Mouse (Mus musculus): ENCODE results near the gene BC051142. TPM values are rescaled to one million over a fixed set of nuclear protein-coding genes. Genes with fewer than 3 reads are reported as not detected.

BC051142 gene
- polyA plus RNA-seq, 1 experiment: 8.7 TPM

DNA sequence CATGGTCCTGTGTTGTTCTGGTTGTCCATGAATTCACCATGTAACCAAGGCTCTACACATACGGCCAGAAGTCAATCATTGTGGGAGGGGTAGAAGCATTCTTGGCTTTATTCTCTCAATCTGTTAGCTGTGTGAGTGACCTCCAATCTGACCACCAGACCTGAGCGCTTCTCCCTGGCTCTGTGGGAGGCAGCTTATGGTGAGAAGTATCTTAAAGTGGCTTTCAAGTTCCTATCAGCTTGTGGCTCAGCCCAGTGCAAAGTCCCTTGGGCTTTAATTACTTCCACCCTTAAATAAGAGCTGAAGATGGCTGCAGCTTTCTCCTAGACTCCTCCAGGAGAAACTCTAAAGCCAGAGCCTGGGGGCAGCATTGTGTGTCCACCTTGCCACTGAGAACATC lies 21.8 kb upstream of the BC051142 start, which contains the start of gene Btnl1:
Btnl1 (plus strand) TSS at position 286 of the 400 bp plus-strand sequence.
- H3K27ac ChIP-seq (ENCODE audit: insufficient read depth, low read length): no peak within 1 kb of the TSS
- no peaks in the 10 kb centered on the region for H3K4me1 ChIP-seq (ENCODE audit: control insufficient read depth, insufficient read depth, low read length)
- TF ChIP-seq POLR2A (IDR thresholded peaks at IDR 0.05; ENCODE audit: extremely low read depth, insufficient read depth, low read length) (no peak), CTCF (IDR thresholded peaks at IDR 0.05; ENCODE audit: extremely low read depth, insufficient read depth, low read length) (no peak)
- H3K4me3 ChIP-seq (ENCODE audit: insufficient read depth, low read length): no peak within 1 kb of the TSS

DNA sequence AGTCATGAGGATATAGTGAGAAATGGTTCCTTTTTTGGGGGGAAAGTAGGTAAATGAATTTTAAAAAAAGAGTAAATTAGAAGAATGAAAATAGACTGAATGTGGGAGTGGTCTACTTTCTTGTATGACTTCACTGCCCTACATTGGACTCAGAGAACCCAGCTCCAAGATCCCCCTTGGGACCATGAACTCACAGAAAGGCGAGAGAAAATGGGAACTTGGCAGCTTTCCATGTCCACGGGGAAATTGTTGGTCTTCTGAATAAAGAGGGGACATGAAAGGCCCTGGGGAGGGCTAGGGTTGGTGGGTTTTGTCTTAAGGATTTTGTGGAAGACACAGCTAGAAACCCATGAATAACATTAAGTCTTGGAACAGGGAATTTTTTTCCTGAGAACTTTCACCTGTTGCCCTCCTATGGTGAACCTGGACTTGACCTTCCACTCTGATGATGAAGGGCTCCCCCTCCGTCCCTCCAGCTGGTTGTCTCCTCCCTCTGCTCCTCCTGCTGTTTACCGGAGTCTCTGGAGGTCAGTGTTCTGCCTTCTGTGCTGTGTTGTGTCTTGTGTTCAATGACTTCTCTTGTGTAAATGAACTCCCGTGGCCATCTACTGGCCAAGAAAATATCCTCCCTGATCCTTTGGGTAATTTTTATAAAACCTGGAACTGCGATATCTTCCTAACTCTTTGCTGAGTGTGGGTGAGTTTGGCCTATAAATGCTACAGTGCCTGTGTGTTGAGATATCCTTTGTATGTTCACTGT lies 21.0 kb upstream of the BC051142 start:
- TF ChIP-seq POLR2A (IDR thresholded peaks at IDR 0.05; ENCODE audit: extremely low read depth, insufficient read depth, low read length) (no peak), CTCF (IDR thresholded peaks at IDR 0.05; ENCODE audit: extremely low read depth, insufficient read depth, low read length) (no peak)
- no peak overlapping the region for H3K4me3 ChIP-seq (ENCODE audit: insufficient read depth, low read length)
- no peaks in the 10 kb centered on the region for H3K4me1 ChIP-seq (ENCODE audit: control insufficient read depth, insufficient read depth, low read length)
- H3K27ac ChIP-seq (ENCODE audit: insufficient read depth, low read length): no peak overlapping the region

DNA sequence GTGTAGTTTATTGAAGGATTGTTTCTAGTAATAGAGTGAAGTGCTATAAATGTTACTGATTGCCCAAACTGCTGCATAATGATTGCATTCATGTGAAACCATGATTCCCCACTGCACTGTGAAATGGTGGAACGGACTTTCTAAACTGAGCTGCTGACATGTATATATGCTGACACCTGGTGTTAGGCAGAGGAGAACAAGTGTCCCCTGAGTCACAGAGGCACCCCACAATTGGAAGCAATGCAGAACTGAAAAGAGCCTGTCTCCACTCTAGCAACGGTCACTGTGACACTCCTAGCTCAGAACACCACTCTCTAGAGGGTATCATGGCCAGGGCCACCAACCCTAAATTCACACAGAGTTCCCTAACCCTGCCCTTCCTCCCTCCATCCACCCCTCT lies 19.9 kb upstream of the BC051142 start:
- Histone ChIP-seq H3K4me3 (ENCODE audit: insufficient read depth, low read length) (no peak overlapping the region), H3K27ac (ENCODE audit: insufficient read depth, low read length) (no peak overlapping the region), H3K4me1 (ENCODE audit: control insufficient read depth, insufficient read depth, low read length) (no peaks in the 10 kb centered on the region)
- TF ChIP-seq CTCF (IDR thresholded peaks at IDR 0.05; ENCODE audit: extremely low read depth, insufficient read depth, low read length) (no peak), POLR2A (IDR thresholded peaks at IDR 0.05; ENCODE audit: extremely low read depth, insufficient read depth, low read length) (no peak)

DNA sequence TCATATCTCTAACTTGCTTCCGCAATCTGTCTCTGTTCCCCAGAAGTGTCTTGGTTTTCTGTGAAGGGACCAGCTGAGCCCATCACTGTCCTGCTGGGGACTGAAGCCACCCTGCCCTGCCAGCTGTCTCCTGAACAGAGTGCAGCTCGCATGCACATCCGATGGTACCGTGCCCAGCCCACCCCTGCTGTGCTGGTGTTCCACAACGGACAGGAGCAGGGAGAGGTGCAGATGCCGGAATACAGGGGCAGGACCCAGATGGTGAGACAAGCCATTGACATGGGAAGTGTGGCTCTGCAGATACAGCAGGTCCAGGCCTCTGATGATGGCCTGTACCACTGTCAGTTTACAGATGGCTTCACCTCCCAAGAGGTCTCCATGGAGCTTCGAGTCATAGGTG lies 19.2 kb upstream of the BC051142 start:
- no peaks in the 10 kb centered on the region for H3K4me1 ChIP-seq (ENCODE audit: control insufficient read depth, insufficient read depth, low read length)
- no peak overlapping the region for H3K27ac ChIP-seq (ENCODE audit: insufficient read depth, low read length)
- no peak overlapping the region for H3K4me3 ChIP-seq (ENCODE audit: insufficient read depth, low read length)
- no peak for TF ChIP-seq POLR2A (IDR thresholded peaks at IDR 0.05; ENCODE audit: extremely low read depth, insufficient read depth, low read length)
- no peak for TF ChIP-seq CTCF (IDR thresholded peaks at IDR 0.05; ENCODE audit: extremely low read depth, insufficient read depth, low read length)

DNA sequence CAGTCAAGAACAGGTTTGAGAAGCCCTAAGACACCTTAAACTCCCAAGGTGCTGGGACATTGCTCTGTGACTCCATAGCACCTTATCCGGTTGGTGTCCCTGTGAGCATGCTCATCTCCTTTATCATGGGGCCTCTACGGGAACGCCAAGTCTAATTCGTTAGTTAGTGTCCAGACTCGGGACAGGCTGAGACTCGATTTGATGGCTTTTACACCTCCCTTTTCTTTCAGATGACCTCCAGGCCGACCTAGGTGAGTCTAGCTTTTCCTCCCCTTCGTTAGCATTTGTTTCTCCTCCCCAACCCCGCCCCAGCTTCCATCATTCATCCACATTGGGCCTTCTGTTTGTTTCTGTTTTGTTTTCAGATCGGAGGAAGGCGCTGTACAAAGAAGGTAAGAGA lies 16.7 kb upstream of the BC051142 start:
- no peak overlapping the region for H3K4me3 ChIP-seq (ENCODE audit: insufficient read depth, low read length)
- H3K4me1 ChIP-seq (ENCODE audit: control insufficient read depth, insufficient read depth, low read length): no peaks in the 10 kb centered on the region
- H3K27ac ChIP-seq (ENCODE audit: insufficient read depth, low read length): no peak overlapping the region
- no peak for TF ChIP-seq CTCF (IDR thresholded peaks at IDR 0.05; ENCODE audit: extremely low read depth, insufficient read depth, low read length)
- TF ChIP-seq POLR2A (IDR thresholded peaks at IDR 0.05; ENCODE audit: extremely low read depth, insufficient read depth, low read length): no peak

DNA sequence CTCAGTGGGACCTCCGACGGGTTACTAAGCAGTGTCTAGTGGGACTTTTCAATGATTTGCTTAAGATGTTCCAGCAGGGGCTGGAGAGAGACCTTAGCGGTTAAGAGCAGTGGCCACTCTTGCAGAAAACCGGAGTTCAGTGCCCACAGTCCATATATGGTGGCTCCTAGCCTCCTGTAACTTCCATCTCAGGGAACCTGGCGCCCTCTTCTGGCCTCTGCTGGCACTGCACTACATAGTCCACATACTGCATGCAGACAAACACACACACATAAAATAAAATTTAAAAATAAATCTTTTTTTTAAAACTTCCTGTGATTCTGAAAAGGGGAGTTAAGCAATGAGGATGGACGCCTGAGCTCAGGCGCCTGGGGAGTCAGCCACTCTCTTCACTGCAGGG lies 15.4 kb upstream of the BC051142 start:
- no peaks in the 10 kb centered on the region for H3K4me1 ChIP-seq (ENCODE audit: control insufficient read depth, insufficient read depth, low read length)
- TF ChIP-seq POLR2A (IDR thresholded peaks at IDR 0.05; ENCODE audit: extremely low read depth, insufficient read depth, low read length): no peak
- no peak overlapping the region for H3K27ac ChIP-seq (ENCODE audit: insufficient read depth, low read length)
- no peak overlapping the region for H3K4me3 ChIP-seq (ENCODE audit: insufficient read depth, low read length)

DNA sequence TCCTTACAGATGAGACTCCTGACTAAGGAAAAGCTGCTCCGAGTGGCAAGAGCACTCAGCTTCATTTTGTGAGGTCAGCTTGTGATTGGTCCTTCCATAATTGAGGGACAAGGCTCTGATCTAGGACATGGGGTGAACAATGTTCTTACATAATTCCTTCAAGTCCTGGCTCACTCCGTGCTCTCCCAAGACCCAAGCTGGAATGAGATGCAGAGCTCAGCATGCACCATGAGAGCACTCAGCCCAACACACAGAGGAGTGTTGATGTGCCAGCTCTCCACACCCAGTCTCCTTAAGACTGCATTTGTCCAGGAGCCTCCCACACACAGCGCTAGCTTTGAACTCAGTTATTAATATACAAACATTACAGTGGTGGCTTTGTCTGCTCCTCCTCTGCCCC lies 13.9 kb upstream of the BC051142 start:
- no peaks in the 10 kb centered on the region for H3K4me1 ChIP-seq (ENCODE audit: control insufficient read depth, insufficient read depth, low read length)
- no peak overlapping the region for H3K27ac ChIP-seq (ENCODE audit: insufficient read depth, low read length)
- TF ChIP-seq POLR2A (IDR thresholded peaks at IDR 0.05; ENCODE audit: extremely low read depth, insufficient read depth, low read length): no peak
- no peak overlapping the region for H3K4me3 ChIP-seq (ENCODE audit: insufficient read depth, low read length)

DNA sequence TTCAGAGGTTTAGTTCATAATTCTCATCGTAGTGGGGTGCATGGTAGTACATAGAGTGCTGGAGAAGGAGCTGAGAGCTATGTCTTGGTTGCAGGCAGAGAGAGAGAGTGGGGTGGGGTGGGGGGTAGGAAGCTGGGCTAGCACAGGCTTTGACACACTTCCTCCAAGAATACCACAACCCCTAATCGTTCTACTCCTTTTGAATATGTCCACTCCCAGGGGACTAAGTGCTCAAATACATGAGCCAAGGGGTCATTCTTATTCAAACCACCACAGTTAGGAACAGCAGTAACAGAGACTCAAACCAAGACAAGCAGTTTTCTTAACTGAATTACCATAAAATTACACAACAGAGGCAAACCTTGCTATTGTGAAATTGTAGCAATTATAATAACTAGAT lies 12.0 kb upstream of the BC051142 start:
- no peaks in the 10 kb centered on the region for H3K4me1 ChIP-seq (ENCODE audit: control insufficient read depth, insufficient read depth, low read length)
- H3K4me3 ChIP-seq (ENCODE audit: insufficient read depth, low read length): no peak overlapping the region
- no peak overlapping the region for H3K27ac ChIP-seq (ENCODE audit: insufficient read depth, low read length)
- TF ChIP-seq POLR2A (IDR thresholded peaks at IDR 0.05; ENCODE audit: extremely low read depth, insufficient read depth, low read length): no peak

DNA sequence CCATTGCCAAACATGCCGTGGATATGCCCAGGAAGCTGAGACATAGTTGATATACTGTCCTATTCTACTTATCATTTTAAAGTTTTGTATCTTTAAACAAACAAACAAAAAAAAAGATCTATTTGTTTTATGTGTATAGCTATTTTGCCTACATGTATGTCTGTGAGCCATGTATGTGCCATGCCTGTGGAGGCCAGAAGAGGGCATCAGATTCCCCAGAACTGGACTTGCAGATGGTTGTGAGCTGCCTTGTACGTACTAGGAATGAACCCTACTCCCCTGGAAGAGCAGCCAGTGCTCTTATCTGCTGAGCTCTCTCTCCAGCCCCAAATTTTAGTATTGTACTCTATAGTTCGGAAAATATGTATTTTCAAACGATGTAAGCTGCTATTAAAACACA lies 10.1 kb upstream of the BC051142 start:
- Histone ChIP-seq H3K4me3 (ENCODE audit: insufficient read depth, low read length) (no peak overlapping the region), H3K27ac (ENCODE audit: insufficient read depth, low read length) (no peak overlapping the region), H3K4me1 (ENCODE audit: control insufficient read depth, insufficient read depth, low read length) (no peaks in the 10 kb centered on the region)
- TF ChIP-seq POLR2A (IDR thresholded peaks at IDR 0.05; ENCODE audit: extremely low read depth, insufficient read depth, low read length): no peak
- peak; percentile 60 for TF ChIP-seq CTCF (IDR thresholded peaks at IDR 0.05; ENCODE audit: extremely low read depth, insufficient read depth, low read length)

DNA sequence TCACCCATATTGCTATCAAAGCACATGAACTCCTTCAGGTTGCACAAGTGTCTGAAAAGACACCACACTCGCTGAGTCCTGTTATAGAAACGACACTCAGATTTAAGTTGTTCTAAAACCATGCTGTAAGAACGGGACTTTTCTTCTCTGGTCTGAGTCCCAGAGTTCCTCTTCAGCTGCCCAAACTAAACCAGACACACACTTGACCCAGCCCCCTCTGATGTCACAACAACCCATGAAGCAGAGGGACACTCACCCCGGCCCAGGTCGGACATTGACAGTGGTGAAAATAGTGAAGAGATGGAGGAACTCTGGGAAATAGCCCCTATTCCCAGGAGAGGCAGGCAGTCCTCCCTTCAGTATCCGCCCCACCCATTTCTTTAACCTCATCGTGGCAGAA lies 7.1 kb upstream of the BC051142 start:
- no peak for TF ChIP-seq POLR2A (IDR thresholded peaks at IDR 0.05; ENCODE audit: extremely low read depth, insufficient read depth, low read length)
- no peak for TF ChIP-seq CTCF (IDR thresholded peaks at IDR 0.05; ENCODE audit: extremely low read depth, insufficient read depth, low read length)

More for the DNA sequence above, 7.1 kb upstream of the BC051142 start:
- Histone ChIP-seq H3K27ac (ENCODE audit: insufficient read depth, low read length) (no peak overlapping the region), H3K4me1 (ENCODE audit: control insufficient read depth, insufficient read depth, low read length) (no peaks in the 10 kb centered on the region), H3K4me3 (ENCODE audit: insufficient read depth, low read length) (no peak overlapping the region)
